Mouse (Mus musculus) cerebellum, adult 2 months (tissue): ENCODE measurements around the gene Ccnd1.

Experiments used
- CTCF ChIP-seq: fragments of 200-500 bp; IDR thresholded peaks from 2 replicates; pipeline ENCODE4 v1.5.1; 2011; ENCODE audit warnings: low read depth, mild to moderate bottlenecking, control low read depth, low read length, moderate library complexity, borderline replicate concordance; ENCODE audit not compliant: insufficient read depth
- POLR2A ChIP-seq: fragments of 200-500 bp; IDR thresholded peaks from 2 replicates; pipeline ENCODE4 v1.6.1; 2011; ENCODE audit warnings: low read length, control low read depth, borderline replicate concordance; ENCODE audit not compliant: insufficient read depth

GRCm38 (mm10) chr7:144906708-144907397, 32.9 kb downstream of the Ccnd1 start:
- TF ChIP-seq POLR2A (no peak), CTCF (peak; percentile 78)
